Comparison of ENCODE assay signal across 30 mouse cellular contexts in the genomic region with DNA sequence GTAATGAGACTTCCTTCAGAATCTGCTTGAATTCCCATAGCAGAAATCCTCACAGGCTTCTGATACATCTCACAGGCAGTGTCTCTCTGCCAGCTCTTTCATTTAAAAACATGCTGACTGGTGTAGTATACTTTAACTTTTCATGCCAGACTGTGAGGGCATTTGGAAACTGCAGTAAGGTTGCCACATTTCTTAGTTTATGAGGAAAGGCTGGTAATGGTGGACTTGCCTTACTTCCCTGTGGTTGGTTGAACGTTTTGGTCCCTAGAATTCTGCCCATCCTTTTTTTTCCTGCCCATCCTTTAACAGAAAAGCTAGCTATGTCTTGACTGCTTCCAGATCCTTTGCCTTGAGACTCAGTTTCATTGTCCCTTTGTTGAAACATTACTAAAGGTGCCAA.
DNase-seq lines count a peak whose midpoint lies in the region; ATAC-seq and TF ChIP-seq lines count a peak whose summit lies in the region.
"Had no signal": no experiment of that assay in that cellular context is flagged by ENCODE, and none has a peak within 500 bp of the region (broad histone marks: within the 10 kb centered on the region; RNA-seq: fewer than 3 reads in every experiment).

No protein-coding gene starts in this region.

- peaks cover 9% of the 10 kb centered on the region; the same call in 1 of the 2 replicates for H3K4me1 ChIP-seq in forebrain, embryonic 16.5 days (replicated peaks; ENCODE audit: control insufficient read depth, insufficient read depth, low read length)
- no peaks in the 10 kb centered on the region for H3K4me1 ChIP-seq in forebrain, embryonic 11.5 days (replicated peaks; ENCODE audit: control insufficient read depth, insufficient read depth, low read length)
- H3K4me1 ChIP-seq in neural tube, embryonic 13.5 days (replicated peaks), result no peaks in the 10 kb centered on the region; the same call in 1 of the 2 replicates
- no peaks in the 10 kb centered on the region for H3K4me1 ChIP-seq in liver, embryonic 11.5 days (replicated peaks; ENCODE audit: control insufficient read depth, insufficient read depth, low read length)
- H3K4me1 ChIP-seq: heart, embryonic 13.5 days; hindbrain, embryonic 15.5 days; liver, embryonic 13.5 days had no signal

- H3K27me3 ChIP-seq in forebrain, embryonic 16.5 days (replicated peaks; ENCODE audit: control insufficient read depth, insufficient read depth, low read length), result no peaks in the 10 kb centered on the region
- no peaks in the 10 kb centered on the region for H3K27me3 ChIP-seq in forebrain, embryonic 11.5 days (ENCODE audit: control insufficient read depth, insufficient read depth, low read length)
- no peaks in the 10 kb centered on the region for H3K27me3 ChIP-seq in neural tube, embryonic 13.5 days
- H3K27me3 ChIP-seq in liver, embryonic 11.5 days (replicated peaks; ENCODE audit: control insufficient read depth, insufficient read depth, low read length), result no peaks in the 10 kb centered on the region
- H3K27me3 ChIP-seq: CH12.LX; embryonic facial prominence, embryonic 15.5 days; heart, embryonic 13.5 days; hindbrain, embryonic 15.5 days; kidney, embryonic 15.5 days; limb, embryonic 13.5 days; liver, embryonic 13.5 days; midbrain, embryonic 12.5 days had no signal

- H3K36me3 ChIP-seq in forebrain, embryonic 16.5 days (ENCODE audit: control insufficient read depth, insufficient read depth), result no peaks in the 10 kb centered on the region
- no peaks in the 10 kb centered on the region for H3K36me3 ChIP-seq in forebrain, embryonic 11.5 days (ENCODE audit: control insufficient read depth, insufficient read depth, low read length)
- no peaks in the 10 kb centered on the region for H3K36me3 ChIP-seq in neural tube, embryonic 13.5 days
- no peaks in the 10 kb centered on the region for H3K36me3 ChIP-seq in liver, embryonic 11.5 days (ENCODE audit: control insufficient read depth, insufficient read depth, low read length)
- H3K36me3 ChIP-seq: embryonic facial prominence, embryonic 15.5 days; heart, embryonic 13.5 days; hindbrain, embryonic 15.5 days; kidney, embryonic 15.5 days; limb, embryonic 13.5 days; liver, embryonic 13.5 days; midbrain, embryonic 12.5 days had no signal

- no peak for DNase-seq in forebrain, embryonic 11.5 days (ENCODE audit: low spot score)
- no peak for DNase-seq in neural tube, embryonic 10.5 days (ENCODE audit: extremely low spot score, low spot score)
- peak; percentile 37 for DNase-seq in brain, embryonic 14.5 days (ENCODE audit: low read depth)
- no peak for DNase-seq in right cerebral cortex, postnatal 4 days
- DNase-seq in liver, embryonic 11.5 days (ENCODE audit: low spot score), result no peak
- DNase-seq: adrenal gland, postnatal 14 days; cerebellum, adult 11-12 months; cerebellum, adult 9-11 months; gastrocnemius, adult 2 months; gastrocnemius, postnatal 36 days; heart, postnatal 10 days; kidney, adult 18-20 months; kidney, postnatal 36 days; liver, embryonic 13.5 days; lung, adult 2 months; lung, postnatal 14 days; right cerebral cortex, adult 18-20 months; thymus, postnatal 4 days had no signal

- 17% methylated on average over 1 of the region's 1 CpGs for WGBS in forebrain, embryonic 16.5 days
- 28% methylated on average over 1 of the region's 1 CpGs for WGBS in forebrain, embryonic 11.5 days
- WGBS in neural tube, embryonic 13.5 days, result 65% methylated on average over 1 of the region's 1 CpGs
- 65% methylated on average over 1 of the region's 1 CpGs for WGBS in liver, embryonic 11.5 days

- TF ChIP-seq POLR2A in brain, embryonic 14.5 days (IDR thresholded peaks at IDR 0.05; ENCODE audit: borderline replicate concordance, extremely low read depth, insufficient read depth, insufficient read length, poor library complexity, severe bottlenecking), result no peak

- H3K9ac ChIP-seq in forebrain, embryonic 16.5 days (replicated peaks; ENCODE audit: low read depth, low read length), result 0 out of 2 replicates have a peak overlapping the region, but pooled peaks have one; percentile 5
- no peak overlapping the region for H3K9ac ChIP-seq in forebrain, embryonic 11.5 days (ENCODE audit: low read length)
- H3K9ac ChIP-seq in neural tube, embryonic 13.5 days, result no peak overlapping the region
- H3K9ac ChIP-seq in liver, embryonic 11.5 days (ENCODE audit: low read depth, low read length), result no peak overlapping the region
- H3K9ac ChIP-seq: embryonic facial prominence, embryonic 15.5 days; heart, embryonic 13.5 days; hindbrain, embryonic 15.5 days; kidney, embryonic 15.5 days; limb, embryonic 13.5 days; liver, embryonic 13.5 days; midbrain, embryonic 12.5 days had no signal

- H3K4me3 ChIP-seq in forebrain, embryonic 16.5 days (replicated peaks; ENCODE audit: low read length), result no peak overlapping the region
- no peak overlapping the region for H3K4me3 ChIP-seq in forebrain, embryonic 11.5 days (ENCODE audit: low read depth, low read length)
- H3K4me3 ChIP-seq in neural tube, embryonic 13.5 days, result no peak overlapping the region
- H3K4me3 ChIP-seq in liver, embryonic 11.5 days (ENCODE audit: low read depth, low read length), result no peak overlapping the region
- H3K4me3 ChIP-seq: embryonic facial prominence, embryonic 15.5 days; gastrocnemius, adult 2 months; heart, embryonic 13.5 days; hindbrain, embryonic 15.5 days; kidney, embryonic 15.5 days; layer of hippocampus, adult 2 months; left cerebral cortex, adult 2 months; limb, embryonic 13.5 days; liver, embryonic 13.5 days; midbrain, embryonic 12.5 days had no signal

- H3K4me2 ChIP-seq in forebrain, embryonic 16.5 days (ENCODE audit: low read length), result no peak overlapping the region
- H3K4me2 ChIP-seq in forebrain, embryonic 11.5 days (ENCODE audit: low read depth, low read length, severe bottlenecking), result no peak overlapping the region
- H3K4me2 ChIP-seq in neural tube, embryonic 13.5 days, result no peak overlapping the region
- no peak overlapping the region for H3K4me2 ChIP-seq in liver, embryonic 11.5 days
- H3K4me2 ChIP-seq: embryonic facial prominence, embryonic 15.5 days; heart, embryonic 13.5 days; hindbrain, embryonic 15.5 days; kidney, embryonic 15.5 days; limb, embryonic 13.5 days; liver, embryonic 13.5 days; midbrain, embryonic 12.5 days had no signal

- no peak for TF ChIP-seq CTCF in brain, embryonic 14.5 days (IDR thresholded peaks at IDR 0.05; ENCODE audit: borderline replicate concordance, extremely low read depth, insufficient read depth, insufficient read length)

- H3K9me3 ChIP-seq in forebrain, embryonic 16.5 days (ENCODE audit: control insufficient read depth, low read length), result no peaks in the 10 kb centered on the region
- H3K9me3 ChIP-seq in forebrain, embryonic 11.5 days (ENCODE audit: control insufficient read depth, low read length), result no peaks in the 10 kb centered on the region
- H3K9me3 ChIP-seq in neural tube, embryonic 13.5 days, result no peaks in the 10 kb centered on the region
- H3K9me3 ChIP-seq in liver, embryonic 11.5 days (ENCODE audit: control insufficient read depth, low read length), result no peaks in the 10 kb centered on the region
- H3K9me3 ChIP-seq: embryonic facial prominence, embryonic 15.5 days; heart, embryonic 13.5 days; hindbrain, embryonic 15.5 days; kidney, embryonic 15.5 days; limb, embryonic 13.5 days; liver, embryonic 13.5 days; midbrain, embryonic 12.5 days had no signal

- H3K27ac ChIP-seq in forebrain, embryonic 16.5 days (ENCODE audit: low read length), result 0 out of 2 replicates have a peak overlapping the region, but pooled peaks have one; percentile 4
- no peak overlapping the region for H3K27ac ChIP-seq in forebrain, embryonic 11.5 days (ENCODE audit: low read depth, low read length)
- peak overlapping the region; percentile 29; the same call in 1 of the 2 replicates for H3K27ac ChIP-seq in neural tube, embryonic 13.5 days (replicated peaks)
- H3K27ac ChIP-seq in liver, embryonic 11.5 days (ENCODE audit: low read depth, low read length), result no peak overlapping the region
- H3K27ac ChIP-seq: embryonic facial prominence, embryonic 15.5 days; gastrocnemius, adult 2 months; heart, embryonic 13.5 days; hindbrain, embryonic 15.5 days; kidney, embryonic 15.5 days; layer of hippocampus, adult 2 months; left cerebral cortex, adult 2 months; limb, embryonic 13.5 days; liver, embryonic 13.5 days; midbrain, embryonic 12.5 days had no signal

- no peak for ATAC-seq in forebrain, embryonic 16.5 days
- ATAC-seq in forebrain, embryonic 11.5 days (replicated peaks; ENCODE audit: low FRiP score), result no peak
- no peak for ATAC-seq in neural tube, embryonic 13.5 days (ENCODE audit: low read depth)
- ATAC-seq in megakaryocyte progenitor cell, adult 5-6 weeks (replicated peaks; ENCODE audit: poor library complexity), result peak; percentile 45
- ATAC-seq in liver, embryonic 11.5 days (replicated peaks; ENCODE audit: low FRiP score), result no peak

Comparison
In these comparisons a context has a peak if more than half of its experiments do, and no peak if none do; other contexts are left out.
1. H3K27ac ChIP-seq: peak in forebrain, embryonic 16.5 days (single experiment) and neural tube, embryonic 13.5 days (single experiment); none in forebrain, embryonic 11.5 days (single experiment) and liver, embryonic 11.5 days (single experiment).